Mouse (Mus musculus): ENCODE measurements around the gene Doc2a.

DNA sequence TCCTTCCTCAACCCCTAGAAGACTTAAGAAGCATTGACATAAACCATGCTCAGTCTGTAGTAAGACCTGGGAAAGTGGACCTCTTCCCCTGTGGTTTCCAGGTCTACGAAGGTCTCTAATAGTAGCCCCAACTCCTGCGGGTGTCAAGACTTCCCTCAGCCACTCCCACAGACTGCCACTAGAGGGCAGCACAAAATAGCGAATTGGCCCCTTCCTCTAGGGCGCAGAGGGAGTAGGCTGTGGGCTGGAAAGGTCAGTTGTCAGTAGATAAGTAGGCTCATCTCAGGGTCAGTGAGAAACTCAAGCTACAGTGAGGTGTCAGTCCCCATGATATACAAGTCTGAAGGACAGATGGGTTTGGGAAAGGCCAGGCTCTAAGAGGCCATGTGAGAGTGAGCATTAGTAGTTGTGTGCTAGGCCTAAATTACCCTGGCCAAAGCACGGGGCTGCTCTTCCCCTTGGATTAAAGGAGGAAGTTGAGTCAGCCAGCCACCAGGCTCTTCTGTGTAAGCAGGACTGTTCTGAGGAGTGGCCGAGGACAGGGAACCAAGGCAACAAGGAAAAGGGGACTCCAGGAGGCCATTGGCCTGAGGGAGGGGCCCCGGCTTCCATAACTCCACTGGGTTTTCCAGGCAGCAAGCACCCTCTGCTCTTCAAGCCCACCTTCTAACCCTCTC, 25.2 kb upstream of the Doc2a start:
- peak; percentile 62 for TF ChIP-seq ZC3H11A (IDR thresholded peaks at IDR 0.05; ENCODE audit: borderline replicate concordance, low read depth, low read length)
- TF ChIP-seq CHD2 (IDR thresholded peaks at IDR 0.05; ENCODE audit: low read depth, low read length): no peak
- no peak for TF ChIP-seq ZNF384 (IDR thresholded peaks at IDR 0.05; ENCODE audit: low read depth, low read length)
